ENCODE assay signal across 9 mouse cellular contexts in genomic region chr12:103353538-103353937, GRCm38 (mm10). TPM values are rescaled to one million over a fixed set of nuclear protein-coding genes. Genes with fewer than 3 reads are reported as not detected.
DNase-seq lines count a peak whose midpoint lies in the region; ATAC-seq and TF ChIP-seq lines count a peak whose summit lies in the region.
"Had no signal": no experiment of that assay in that cellular context is flagged by ENCODE, and none has a peak within 500 bp of the region (broad histone marks: within the 10 kb centered on the region; RNA-seq: fewer than 3 reads in every experiment).

No protein-coding gene starts in this region.

- DNase-seq in kidney, postnatal 0 days (ENCODE audit: low spot score): peak; percentile 49
- DNase-seq in kidney, adult 8-10 months: no peak
- DNase-seq in adrenal gland, adult (ENCODE audit: inconsistent age in 2 of 2, low spot score in 1 of 2): peak; percentile 87 to 93
- DNase-seq in embryo, embryonic 10 days (ENCODE audit: low spot score): peak; percentile 58
- DNase-seq in heart, adult 11 months: peak; percentile 99
- no peak for DNase-seq in intestine, embryonic 14.5 days (ENCODE audit: low spot score)
- peak; percentile 37 for DNase-seq in neural tube, embryonic 10.5 days (ENCODE audit: extremely low spot score, low spot score)
- DNase-seq in ovary, postnatal 36 days (ENCODE audit: low spot score): no peak

- H3K27ac ChIP-seq in kidney, postnatal 0 days: no peak overlapping the region
- H3K27ac ChIP-seq in intestine, embryonic 14.5 days (ENCODE audit: low read depth): no peak overlapping the region
- H3K27ac ChIP-seq: embryonic facial prominence, embryonic 12.5 days had no signal

- 19% methylated on average over 5 of the region's 5 CpGs for WGBS in kidney, postnatal 0 days
- 11% methylated on average over 5 of the region's 5 CpGs for WGBS in intestine, embryonic 14.5 days

- peak; percentile 48; the same call in 1 of the 2 replicates for ATAC-seq in kidney, postnatal 0 days (replicated peaks; ENCODE audit: low FRiP score, low read depth)
- no peak for ATAC-seq in intestine, embryonic 14.5 days (replicated peaks; ENCODE audit: low FRiP score, low TSS enrichment, low read depth)

- peak; percentile 61 for TF ChIP-seq CTCF in kidney, postnatal 0 days (IDR thresholded peaks at IDR 0.05; ENCODE audit: low read depth)

- no peak overlapping the region for H3K4me2 ChIP-seq in kidney, postnatal 0 days (ENCODE audit: low read length)
- H3K4me2 ChIP-seq in intestine, embryonic 14.5 days (ENCODE audit: low read length): peak overlapping the region; percentile 24; the same call in 1 of the 2 replicates
- H3K4me2 ChIP-seq: embryonic facial prominence, embryonic 12.5 days had no signal

- no peak overlapping the region for H3K9ac ChIP-seq in kidney, postnatal 0 days (ENCODE audit: low read depth, low read length)
- no peak overlapping the region for H3K9ac ChIP-seq in intestine, embryonic 14.5 days (ENCODE audit: low read length)
- H3K9ac ChIP-seq: embryonic facial prominence, embryonic 12.5 days had no signal

- H3K4me3 ChIP-seq in kidney, postnatal 0 days (replicated peaks; ENCODE audit: low read depth, low read length): no peak overlapping the region
- no peak overlapping the region for H3K4me3 ChIP-seq in intestine, embryonic 14.5 days (ENCODE audit: low read depth, low read length)
- H3K4me3 ChIP-seq: embryonic facial prominence, embryonic 12.5 days had no signal

- no peaks in the 10 kb centered on the region for H3K36me3 ChIP-seq in kidney, postnatal 0 days (ENCODE audit: insufficient read depth, low read length)
- no peaks in the 10 kb centered on the region for H3K36me3 ChIP-seq in intestine, embryonic 14.5 days (ENCODE audit: control insufficient read depth, insufficient read depth, low read length)
- H3K36me3 ChIP-seq: embryonic facial prominence, embryonic 12.5 days had no signal

- H3K9me3 ChIP-seq in kidney, postnatal 0 days (replicated peaks; ENCODE audit: low read length): no peaks in the 10 kb centered on the region
- H3K9me3 ChIP-seq in intestine, embryonic 14.5 days (ENCODE audit: control insufficient read depth, low read length): no peaks in the 10 kb centered on the region
- H3K9me3 ChIP-seq: embryonic facial prominence, embryonic 12.5 days had no signal

- H3K4me1 ChIP-seq in kidney, postnatal 0 days (replicated peaks; ENCODE audit: insufficient read depth, low read length): no peaks in the 10 kb centered on the region
- no peaks in the 10 kb centered on the region for H3K4me1 ChIP-seq in intestine, embryonic 14.5 days (replicated peaks; ENCODE audit: control insufficient read depth, insufficient read depth, low read length)
- H3K4me1 ChIP-seq: embryonic facial prominence, embryonic 12.5 days had no signal

- H3K27me3 ChIP-seq in kidney, postnatal 0 days (ENCODE audit: insufficient read depth, low read length): no peaks in the 10 kb centered on the region
- H3K27me3 ChIP-seq in intestine, embryonic 14.5 days (replicated peaks; ENCODE audit: control insufficient read depth, insufficient read depth, low read length): no peaks in the 10 kb centered on the region

RNA-seq across cellular contexts. Expression of gene Asb2, which starts 2.3 kb away (rescaled TPM):
- 1.3 and 1.8 TPM in 2 replicates for polyA plus RNA-seq in kidney, postnatal 0 days (2015; fragmentation: Nextera tagmentation; extraction: Ambion mirVana)
- 24.1 and 24.6 TPM in 2 replicates for polyA plus RNA-seq in intestine, embryonic 14.5 days (2014; fragmentation: Nextera tagmentation; extraction: Ambion mirVana)

RNA-seq across cellular contexts. Expression of gene Otub2, which starts 34.9 kb away (rescaled TPM):
- polyA plus RNA-seq in kidney, postnatal 0 days (2015; fragmentation: Nextera tagmentation; extraction: Ambion mirVana): 5.6 TPM in 2 replicates
- 5.6 and 8.1 TPM in 2 replicates for polyA plus RNA-seq in intestine, embryonic 14.5 days (2014; fragmentation: Nextera tagmentation; extraction: Ambion mirVana)

RNA-seq across cellular contexts. Expression of gene Fam181a, which starts 42.8 kb away (rescaled TPM):
- polyA plus RNA-seq in kidney, postnatal 0 days (2015; fragmentation: Nextera tagmentation; extraction: Ambion mirVana): not detected in 2 replicates
- not detected in 2 replicates for polyA plus RNA-seq in intestine, embryonic 14.5 days (2014; fragmentation: Nextera tagmentation; extraction: Ambion mirVana)

RNA-seq across cellular contexts. Expression of gene 9330161L09Rik, which starts 54.1 kb away (rescaled TPM):
- 0.34 and 0.41 TPM in 2 replicates for polyA plus RNA-seq in kidney, postnatal 0 days (2015; fragmentation: Nextera tagmentation; extraction: Ambion mirVana)
- 0.24 and 0.67 TPM in 2 replicates for polyA plus RNA-seq in intestine, embryonic 14.5 days (2014; fragmentation: Nextera tagmentation; extraction: Ambion mirVana)

Comparison
In these comparisons a context has a peak if more than half of its experiments do, and no peak if none do; other contexts are left out.
1. DNase-seq: peak in kidney, postnatal 0 days (single experiment), adrenal gland, adult (2 of 2), embryo, embryonic 10 days (single experiment), heart, adult 11 months (single experiment) and neural tube, embryonic 10.5 days (single experiment); none in kidney, adult 8-10 months (0 of 2), intestine, embryonic 14.5 days (single experiment) and ovary, postnatal 36 days (single experiment).